Mouse (Mus musculus) erythroblast, embryonic 14.5 days (primary cell): ENCODE results near the gene Nfib. TPM values are rescaled to one million over a fixed set of nuclear protein-coding genes. Genes with fewer than 3 reads are reported as not detected.

Experiments used
- H3K27me3 ChIP-seq: 2 replicates; pipeline ENCODE4 v1.6.1; 2012; ENCODE audit warnings: inconsistent platforms; ENCODE audit not compliant: control insufficient read depth
- H3K36me3 ChIP-seq: 2 replicates; pipeline ENCODE4 v1.6.1; 2012; ENCODE audit warnings: mild to moderate bottlenecking, inconsistent platforms; ENCODE audit not compliant: control insufficient read depth
- H3K4me1 ChIP-seq: 2 replicates; pipeline ENCODE4 v1.6.1; 2012; ENCODE audit warnings: inconsistent platforms; ENCODE audit not compliant: control insufficient read depth
- H3K4me3 ChIP-seq: replicated peaks from 2 replicates; pipeline ENCODE3; 2012; ENCODE audit warnings: moderate library complexity, mild to moderate bottlenecking, inconsistent platforms
- H3K9me3 ChIP-seq: 2 replicates; pipeline ENCODE4 v1.6.1; 2012; ENCODE audit warnings: low read length, inconsistent platforms, mixed read lengths; ENCODE audit not compliant: control insufficient read depth
- GATA1 ChIP-seq: IDR thresholded peaks from 2 replicates; pipeline ENCODE4 v1.6.1; 2012; ENCODE audit warnings: low read length, inconsistent platforms, mixed read lengths
- TAL1 ChIP-seq: IDR thresholded peaks from 3 replicates; pipeline ENCODE4 v1.6.1; 2012; ENCODE audit warnings: low read length, inconsistent platforms, mixed read lengths
- polyA plus RNA-seq: library from polyadenylated mRNA; stranded (reverse); fragments of >175 nt; gene quantifications from 2 replicates; pipeline ENCODE4 v1.2.3, GENCODE M21; 2012

Gene Nfib
- polyA plus RNA-seq, 1 experiment: not detected

DNA sequence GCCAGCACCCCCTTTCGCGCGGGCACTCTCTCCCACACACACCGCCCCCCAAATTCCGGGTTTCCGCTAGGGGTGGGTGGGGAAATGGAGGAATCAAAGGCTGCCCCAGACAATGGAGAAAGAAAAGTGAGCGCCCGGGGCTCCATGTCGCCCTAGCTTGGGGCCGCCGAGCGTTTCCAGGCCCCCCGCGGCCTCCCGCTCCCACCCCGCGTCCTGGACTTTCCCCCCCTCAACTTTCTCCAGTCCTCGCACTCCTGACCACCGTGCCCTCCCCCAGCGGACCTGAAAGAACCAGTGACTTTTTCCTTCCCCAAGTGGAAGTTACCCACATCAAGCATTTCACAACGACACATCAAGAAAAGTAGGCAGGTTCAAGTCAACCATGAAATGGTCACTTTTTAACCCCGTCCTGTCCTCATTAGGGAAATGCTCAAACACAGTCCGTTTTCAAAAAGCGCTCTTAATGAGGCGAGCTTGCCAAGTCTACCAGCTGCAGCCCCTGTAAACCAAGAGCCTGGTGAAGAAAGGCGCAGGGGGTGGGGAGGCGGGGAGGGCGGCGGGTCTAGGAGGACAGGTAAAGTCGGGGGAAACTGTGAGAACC lies 198.7 kb downstream of the Nfib start:
- TF ChIP-seq TAL1: no peak
- no peak for TF ChIP-seq GATA1
- H3K4me1 ChIP-seq: no peaks in the 10 kb centered on the region; the same call in 1 of the 2 replicates
- H3K36me3 ChIP-seq: no peaks in the 10 kb centered on the region
- peaks cover 97% of the 10 kb centered on the region for H3K27me3 ChIP-seq
- no peaks in the 10 kb centered on the region; the same call in 1 of the 2 replicates for H3K9me3 ChIP-seq
- peak overlapping the region; percentile 24 for H3K4me3 ChIP-seq

DNA sequence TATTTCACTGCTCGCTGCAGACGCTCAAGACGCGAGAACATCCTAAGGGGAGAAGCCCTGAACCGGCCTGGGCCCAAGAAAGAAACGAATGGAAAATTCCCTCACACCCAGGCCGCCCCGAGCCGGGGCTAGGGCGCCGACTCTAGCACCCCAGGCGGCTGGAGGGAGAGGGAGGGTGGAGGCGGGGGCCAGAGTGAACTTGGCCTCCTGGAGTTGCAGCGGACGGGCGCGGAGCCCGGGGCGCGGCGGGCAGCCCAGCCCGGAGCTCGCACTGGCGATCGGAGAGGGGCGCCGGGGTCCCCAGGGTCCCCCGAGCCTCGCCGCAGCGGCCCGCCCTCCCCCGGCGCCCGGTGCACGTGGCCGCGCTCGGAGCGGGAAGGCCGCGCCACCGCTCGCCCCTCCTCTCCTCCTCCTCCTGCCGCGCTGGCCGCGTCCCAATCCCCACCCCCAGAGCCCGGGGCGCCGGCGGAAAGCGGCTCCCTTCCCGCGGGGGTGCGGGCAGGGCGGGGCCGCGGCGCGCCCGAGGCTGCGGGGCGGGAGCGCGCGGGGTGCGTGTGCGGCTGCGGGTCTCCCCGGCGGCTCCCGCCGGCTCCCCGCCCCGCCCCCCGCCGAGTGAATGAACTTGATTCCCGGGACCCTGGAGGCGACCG lies 199.3 kb downstream of the Nfib start:
- Histone ChIP-seq H3K9me3 (no peaks in the 10 kb centered on the region), H3K36me3 (no peaks in the 10 kb centered on the region), H3K4me1 (no peaks in the 10 kb centered on the region), H3K4me3 (peak overlapping the region; percentile 18), H3K27me3 (peaks cover 90% of the 10 kb centered on the region)
- no peak for TF ChIP-seq TAL1
- TF ChIP-seq GATA1: no peak

DNA sequence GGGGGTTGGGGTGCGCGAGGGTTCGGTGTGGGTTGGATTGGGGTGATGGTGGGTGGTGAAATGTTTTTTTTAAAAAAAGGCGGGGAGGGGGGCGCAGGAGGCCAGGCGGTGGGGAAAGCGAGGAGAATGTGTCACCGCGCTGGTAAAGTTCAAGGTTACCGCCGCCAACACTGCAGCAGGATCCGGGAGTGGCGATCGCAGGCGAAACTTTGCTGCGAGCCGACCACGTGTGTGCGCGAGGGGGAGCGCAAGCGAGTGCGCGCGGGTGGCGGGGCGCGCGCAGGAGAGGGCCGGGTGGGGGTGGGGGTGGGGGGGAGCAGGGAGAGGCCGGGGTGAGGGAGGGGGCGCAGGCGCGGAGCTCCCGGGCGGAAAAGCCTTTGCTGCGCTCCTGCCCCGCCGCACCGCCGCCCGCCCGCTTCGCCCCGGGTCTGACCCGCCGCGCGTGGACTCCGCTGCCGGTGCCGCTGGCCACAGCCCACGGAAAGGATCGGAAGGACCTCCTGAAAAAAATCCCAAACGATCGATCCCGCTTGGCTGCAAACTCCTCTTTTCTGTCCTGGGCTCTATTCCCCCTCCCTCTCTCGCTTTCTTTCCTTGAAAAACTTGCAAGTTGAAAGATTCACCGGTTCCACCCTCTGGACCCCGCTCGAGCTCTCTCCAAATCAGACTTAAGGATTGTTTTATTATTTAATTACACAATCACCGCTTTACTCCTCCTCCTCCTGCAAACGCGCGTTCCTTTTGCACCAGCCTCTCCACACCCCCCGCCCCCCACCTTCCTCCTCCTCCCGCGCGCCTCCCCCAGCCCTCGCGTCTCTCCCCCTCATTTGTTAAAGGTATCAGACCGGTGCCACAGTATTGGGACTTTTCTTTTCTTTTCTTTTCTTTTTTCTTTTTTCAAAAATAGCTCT lies 200.2 kb downstream of the Nfib start:
- TF ChIP-seq TAL1 (no peak), GATA1 (no peak)
- no peaks in the 10 kb centered on the region for H3K9me3 ChIP-seq
- peak overlapping the region; percentile 57 for H3K4me3 ChIP-seq
- peaks cover 82% of the 10 kb centered on the region for H3K27me3 ChIP-seq
- no peaks in the 10 kb centered on the region for H3K36me3 ChIP-seq
- H3K4me1 ChIP-seq: no peaks in the 10 kb centered on the region

DNA sequence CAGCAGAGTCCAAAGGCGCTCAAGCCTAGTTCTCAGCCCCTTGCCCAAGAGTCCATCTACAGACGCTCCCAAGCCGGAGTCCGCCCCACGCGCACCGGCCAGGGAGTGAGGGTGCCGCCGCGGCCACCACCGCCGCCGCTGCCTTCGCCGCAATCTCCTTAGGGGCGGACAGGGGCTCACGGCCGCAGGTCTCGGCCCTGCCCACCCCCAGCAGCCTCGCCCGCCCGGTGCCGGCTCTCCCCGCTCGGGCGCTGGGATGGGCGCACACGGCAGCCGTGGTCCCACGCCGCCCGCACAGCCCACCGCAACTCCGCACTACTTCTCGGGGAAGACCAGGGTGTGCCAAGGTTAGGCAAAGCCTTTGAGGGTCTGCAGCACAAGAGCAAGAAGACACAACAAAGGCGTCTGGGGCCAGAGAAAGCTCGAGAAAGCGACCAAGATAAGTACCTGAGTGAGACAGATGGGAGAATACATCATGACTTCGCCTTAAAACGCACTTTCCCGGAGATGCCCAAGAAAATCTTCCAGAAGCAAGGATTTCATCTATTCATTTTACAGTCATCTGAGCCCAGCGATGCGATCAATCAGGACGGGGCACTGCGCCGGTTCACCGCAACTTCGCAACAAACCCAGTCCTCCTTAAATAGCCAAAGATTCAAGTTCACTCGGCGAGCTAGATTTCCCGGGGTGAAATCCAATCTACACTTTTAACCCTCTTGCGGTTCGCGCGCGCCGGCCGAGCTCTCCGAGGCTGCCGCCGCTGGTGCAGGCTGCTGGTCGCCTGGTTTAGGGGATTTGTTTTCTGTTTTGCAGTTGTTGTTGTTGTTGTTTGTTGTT lies 201.0 kb downstream of the Nfib start:
- H3K4me3 ChIP-seq: peak overlapping the region; percentile 57
- H3K27me3 ChIP-seq: peaks cover 73% of the 10 kb centered on the region
- no peaks in the 10 kb centered on the region for H3K9me3 ChIP-seq
- H3K4me1 ChIP-seq: no peaks in the 10 kb centered on the region
- H3K36me3 ChIP-seq: no peaks in the 10 kb centered on the region
- TF ChIP-seq GATA1 (no peak), TAL1 (no peak)

DNA sequence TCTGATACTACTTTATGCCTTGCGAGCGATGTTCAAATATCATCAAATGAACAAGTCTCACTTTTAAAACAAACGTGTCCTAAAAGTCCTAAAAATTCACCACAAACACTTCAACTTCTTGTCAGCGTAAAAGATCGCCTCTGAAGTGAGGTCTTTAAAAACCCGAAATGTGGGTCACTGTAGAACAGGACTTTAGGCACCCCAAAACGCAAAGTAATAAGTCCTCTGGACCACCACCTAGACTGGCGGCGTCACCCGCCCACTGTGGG lies 201.6 kb downstream of the Nfib start:
- TF ChIP-seq GATA1: no peak
- TF ChIP-seq TAL1: no peak
- Histone ChIP-seq H3K4me3 (peak overlapping the region; percentile 57), H3K9me3 (no peaks in the 10 kb centered on the region), H3K36me3 (no peaks in the 10 kb centered on the region), H3K4me1 (no peaks in the 10 kb centered on the region), H3K27me3 (peaks cover 68% of the 10 kb centered on the region)

DNA sequence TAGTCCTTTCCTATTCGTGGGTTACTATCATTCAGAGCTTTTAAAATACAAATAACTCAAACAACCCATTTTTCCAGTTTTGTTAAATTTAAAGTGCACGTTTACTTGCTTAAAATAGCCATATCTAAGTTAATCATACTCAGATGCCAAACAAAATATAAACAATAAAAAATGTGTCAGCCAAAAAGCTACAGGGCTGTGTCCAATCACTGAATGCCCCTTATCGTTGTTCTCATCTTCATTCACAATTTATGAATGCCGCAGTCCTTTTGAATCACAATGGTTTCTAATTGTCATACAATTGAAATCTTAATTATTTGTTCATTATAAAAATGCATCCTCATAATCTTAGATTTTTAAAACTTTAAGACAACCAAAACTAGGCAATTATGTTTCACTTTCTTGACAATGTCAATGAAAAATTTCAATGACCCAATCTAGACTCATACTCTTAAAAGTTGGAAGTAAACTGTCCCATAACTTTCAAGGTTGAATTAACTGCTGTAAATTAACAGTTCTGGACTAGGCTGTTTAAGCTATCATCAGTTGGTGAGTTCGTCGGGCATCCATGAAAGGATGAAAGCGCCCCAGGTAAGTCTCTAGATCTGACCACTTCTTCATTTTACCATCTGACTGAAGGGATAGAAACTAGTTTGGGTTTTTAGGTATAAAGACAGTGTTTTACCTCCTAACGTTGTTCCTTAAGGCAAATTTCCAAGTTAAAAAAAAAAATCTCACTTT lies 202.1 kb downstream of the Nfib start:
- Histone ChIP-seq H3K27me3 (peaks cover 63% of the 10 kb centered on the region), H3K4me1 (no peaks in the 10 kb centered on the region), H3K36me3 (no peaks in the 10 kb centered on the region; the same call in 1 of the 2 replicates), H3K4me3 (peak overlapping the region; percentile 57), H3K9me3 (no peaks in the 10 kb centered on the region)
- TF ChIP-seq TAL1: no peak
- no peak for TF ChIP-seq GATA1

DNA sequence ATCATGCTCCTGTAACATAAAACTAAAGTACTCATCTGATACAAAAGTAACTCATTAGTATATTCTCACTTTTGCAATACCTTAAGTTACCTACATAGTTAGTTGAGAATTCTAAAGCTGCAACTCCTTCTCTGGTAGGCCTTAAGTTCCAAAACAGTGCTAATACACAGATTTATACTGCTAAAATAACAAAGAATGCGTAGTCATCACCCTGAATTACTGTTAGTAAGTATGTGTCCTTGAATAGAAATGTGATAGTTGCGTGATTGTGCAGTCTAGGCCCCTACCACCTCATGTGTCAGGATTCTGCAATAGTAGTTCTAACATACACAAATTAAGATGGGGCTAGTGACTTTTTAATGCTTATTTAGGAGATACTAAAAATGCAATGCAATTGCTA lies 202.9 kb downstream of the Nfib start:
- H3K27me3 ChIP-seq: peaks cover 55% of the 10 kb centered on the region
- no peaks in the 10 kb centered on the region; the same call in 1 of the 2 replicates for H3K36me3 ChIP-seq
- no peaks in the 10 kb centered on the region for H3K9me3 ChIP-seq
- H3K4me3 ChIP-seq: no peak overlapping the region
- H3K4me1 ChIP-seq: no peaks in the 10 kb centered on the region
- no peak for TF ChIP-seq TAL1
- TF ChIP-seq GATA1: no peak

DNA sequence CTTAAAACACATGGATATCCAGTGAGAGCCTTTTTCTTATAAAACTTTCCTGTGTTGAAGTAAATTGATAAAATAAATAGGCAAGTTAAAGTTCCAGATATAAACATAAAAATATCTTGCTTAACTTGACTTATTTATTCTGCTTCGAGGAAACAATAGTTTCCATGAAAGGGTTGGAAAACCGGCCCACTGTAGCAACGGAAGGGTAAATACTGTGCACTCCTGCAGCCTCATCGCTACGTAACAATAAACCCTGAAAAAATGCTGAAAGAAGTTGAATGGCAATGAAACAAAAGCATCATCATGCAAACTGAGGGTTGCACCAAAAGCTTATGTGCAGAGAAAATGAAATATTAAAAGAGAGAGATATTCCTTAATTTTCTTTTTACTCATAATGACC lies 203.5 kb downstream of the Nfib start:
- Histone ChIP-seq H3K27me3 (peaks cover 49% of the 10 kb centered on the region), H3K9me3 (no peaks in the 10 kb centered on the region)
- TF ChIP-seq GATA1 (no peak), TAL1 (no peak)

More for the DNA sequence above, 203.5 kb downstream of the Nfib start:
- Histone ChIP-seq H3K4me3 (no peak overlapping the region), H3K36me3 (no peaks in the 10 kb centered on the region; the same call in 1 of the 2 replicates), H3K4me1 (no peaks in the 10 kb centered on the region)
